Mouse (Mus musculus): ENCODE measurements around the gene Ctu2. TPM values are rescaled to one million over a fixed set of nuclear protein-coding genes. Genes with fewer than 3 reads are reported as not detected.

Ctu2 gene
- polyA plus RNA-seq, 1 experiment from 2014 or later = 26.7 TPM

GRCm38 (mm10) chr8:122464985-122465384, 11.0 kb upstream of the Ctu2 start:
- no peak for DNase-seq
- H3K27me3 ChIP-seq = peaks cover 32% of the 10 kb centered on the region
- peak; percentile 22 for ATAC-seq (ENCODE audit: low read depth)
- peaks cover 15% of the 10 kb centered on the region for H3K36me3 ChIP-seq
- H3K4me2 ChIP-seq = no peak overlapping the region
- H3K27ac ChIP-seq = peak overlapping the region; percentile 29; the same call in 1 of the 2 replicates
- no peak overlapping the region for H3K9ac ChIP-seq
- no peaks in the 10 kb centered on the region for H3K9me3 ChIP-seq (replicated peaks)
- peaks cover 54% of the 10 kb centered on the region for H3K4me1 ChIP-seq (replicated peaks)
- 23% methylated on average over 7 of the region's 7 CpGs for WGBS (ENCODE audit: insufficient replicate concordance)
- H3K4me3 ChIP-seq (replicated peaks) = no peak overlapping the region

- H3K4me3 ChIP-seq (replicated peaks) = no peak overlapping the region
- no peaks in the 10 kb centered on the region for H3K9me3 ChIP-seq (replicated peaks)
- H3K4me1 ChIP-seq (replicated peaks) = peaks cover 35% of the 10 kb centered on the region
- no peak for ATAC-seq (ENCODE audit: low read depth)
- H3K27ac ChIP-seq = no peak overlapping the region
- no peak for DNase-seq
- H3K4me2 ChIP-seq = no peak overlapping the region
- H3K9ac ChIP-seq = no peak overlapping the region
- H3K36me3 ChIP-seq = peaks cover 23% of the 10 kb centered on the region
- WGBS (ENCODE audit: insufficient replicate concordance) = 81% methylated on average over 13 of the region's 13 CpGs
- peaks cover 4% of the 10 kb centered on the region; the same call in 1 of the 2 replicates for H3K27me3 ChIP-seq
Observed at GRCm38 (mm10) chr8:122467816-122468215, 8.1 kb upstream of the Ctu2 start.

GRCm38 (mm10) chr8:122469407-122469806, 6.5 kb upstream of the Ctu2 start:
- H3K4me1 ChIP-seq (replicated peaks) = peaks cover 34% of the 10 kb centered on the region
- H3K4me3 ChIP-seq (replicated peaks) = no peak overlapping the region
- H3K9ac ChIP-seq = no peak overlapping the region
- WGBS (ENCODE audit: insufficient replicate concordance) = 72% methylated on average over 6 of the region's 6 CpGs
- no peak overlapping the region for H3K4me2 ChIP-seq
- H3K9me3 ChIP-seq (replicated peaks) = no peaks in the 10 kb centered on the region
- DNase-seq (no peak), ATAC-seq (ENCODE audit: low read depth) (no peak)
- peaks cover 33% of the 10 kb centered on the region for H3K36me3 ChIP-seq
- no peak overlapping the region for H3K27ac ChIP-seq
- no peaks in the 10 kb centered on the region for H3K27me3 ChIP-seq

DNA sequence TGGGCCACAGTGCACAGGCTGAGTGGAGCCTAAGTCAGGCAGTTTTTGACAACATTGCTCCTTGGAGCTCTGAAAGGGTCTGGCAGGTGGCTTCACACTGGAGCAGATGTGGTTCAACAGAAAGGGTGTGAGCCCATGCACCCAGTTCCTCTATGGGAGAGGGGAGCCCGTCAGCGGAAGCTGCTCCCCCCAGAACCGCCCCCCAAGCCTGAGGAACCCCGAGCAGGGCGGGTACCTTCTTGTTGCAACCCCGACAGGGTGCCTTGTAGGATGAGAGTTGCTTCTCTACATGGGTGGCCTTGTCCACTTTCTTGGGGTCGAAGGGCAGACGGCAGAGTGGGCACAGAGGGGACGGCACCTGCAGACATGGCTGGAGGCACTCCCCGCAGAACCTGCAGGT, 6.0 kb upstream of the Ctu2 start:
- Histone ChIP-seq H3K36me3 (peaks cover 33% of the 10 kb centered on the region), H3K27ac (no peak overlapping the region), H3K4me1 (replicated peaks) (peaks cover 34% of the 10 kb centered on the region), H3K9me3 (replicated peaks) (no peaks in the 10 kb centered on the region), H3K4me2 (no peak overlapping the region), H3K4me3 (replicated peaks) (no peak overlapping the region), H3K27me3 (no peaks in the 10 kb centered on the region), H3K9ac (no peak overlapping the region)
- WGBS (ENCODE audit: insufficient replicate concordance) = 88% methylated on average over 10 of the region's 10 CpGs
- DNase-seq (no peak), ATAC-seq (ENCODE audit: low read depth) (no peak)

- Histone ChIP-seq H3K4me1 (replicated peaks) (peaks cover 32% of the 10 kb centered on the region), H3K36me3 (peaks cover 33% of the 10 kb centered on the region), H3K9ac (no peak overlapping the region), H3K27me3 (no peaks in the 10 kb centered on the region), H3K4me3 (replicated peaks) (no peak overlapping the region), H3K27ac (no peak overlapping the region), H3K9me3 (replicated peaks) (no peaks in the 10 kb centered on the region), H3K4me2 (no peak overlapping the region)
- ATAC-seq (ENCODE audit: low read depth) = no peak
- DNase-seq = no peak
- 71% methylated on average over 5 of the region's 5 CpGs for WGBS (ENCODE audit: insufficient replicate concordance)
Observed at GRCm38 (mm10) chr8:122470691-122471090, 5.3 kb upstream of the Ctu2 start.

DNA sequence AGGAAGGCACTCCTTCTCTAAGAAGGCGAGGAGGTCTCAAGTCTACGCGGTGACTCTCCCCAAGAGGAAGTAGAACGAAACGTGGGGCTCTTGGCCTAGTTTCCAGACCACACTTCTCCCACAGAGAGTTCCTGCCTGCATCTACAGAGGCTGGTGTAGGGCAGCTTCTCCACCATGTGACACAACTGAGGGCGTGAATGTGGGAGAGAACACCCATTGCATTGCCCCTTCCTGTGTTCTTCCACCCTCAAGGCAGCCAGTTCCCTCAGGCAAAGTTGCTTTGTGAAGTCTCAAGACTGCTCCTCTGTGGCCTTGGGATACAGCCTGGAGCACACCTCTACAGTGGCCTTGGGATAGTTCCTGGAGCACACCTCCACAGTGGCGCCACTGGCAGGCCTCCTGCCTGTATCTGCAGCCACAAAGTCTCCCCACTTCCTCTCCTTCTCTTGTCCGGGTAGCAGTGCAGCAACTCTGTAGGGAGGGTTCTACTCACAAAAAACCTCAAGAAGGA, 2.0 kb upstream of the Ctu2 start:
- DNase-seq = no peak
- 46% methylated on average over 8 of the region's 8 CpGs for WGBS (ENCODE audit: insufficient replicate concordance)
- peaks cover 48% of the 10 kb centered on the region for H3K4me1 ChIP-seq (replicated peaks)
- peaks cover 37% of the 10 kb centered on the region for H3K36me3 ChIP-seq
- H3K9me3 ChIP-seq (replicated peaks) = no peaks in the 10 kb centered on the region
- H3K4me3 ChIP-seq (replicated peaks) = peak overlapping the region; percentile 99
- H3K9ac ChIP-seq = peak overlapping the region; percentile 96; the same call in 1 of the 2 replicates
- no peaks in the 10 kb centered on the region for H3K27me3 ChIP-seq
- ATAC-seq (ENCODE audit: low read depth) = no peak
- peak overlapping the region; percentile 92 for H3K4me2 ChIP-seq
- H3K27ac ChIP-seq = peak overlapping the region; percentile 57

GRCm38 (mm10) chr8:122474951-122475560, 887 bp upstream of the Ctu2 start:
- DNase-seq = peak; percentile 35
- H3K27ac ChIP-seq = peak overlapping the region; percentile 84
- no peaks in the 10 kb centered on the region for H3K27me3 ChIP-seq
- H3K4me2 ChIP-seq = peak overlapping the region; percentile 92
- H3K36me3 ChIP-seq = peaks cover 48% of the 10 kb centered on the region
- no peaks in the 10 kb centered on the region for H3K9me3 ChIP-seq (replicated peaks)
- WGBS (ENCODE audit: insufficient replicate concordance) = 4% methylated on average over 16 of the region's 16 CpGs
- peak overlapping the region; percentile 99 for H3K4me3 ChIP-seq (replicated peaks)
- ATAC-seq (ENCODE audit: low read depth) = peak; percentile 49
- H3K4me1 ChIP-seq (replicated peaks) = peaks cover 42% of the 10 kb centered on the region
- peak overlapping the region; percentile 96 for H3K9ac ChIP-seq

DNA sequence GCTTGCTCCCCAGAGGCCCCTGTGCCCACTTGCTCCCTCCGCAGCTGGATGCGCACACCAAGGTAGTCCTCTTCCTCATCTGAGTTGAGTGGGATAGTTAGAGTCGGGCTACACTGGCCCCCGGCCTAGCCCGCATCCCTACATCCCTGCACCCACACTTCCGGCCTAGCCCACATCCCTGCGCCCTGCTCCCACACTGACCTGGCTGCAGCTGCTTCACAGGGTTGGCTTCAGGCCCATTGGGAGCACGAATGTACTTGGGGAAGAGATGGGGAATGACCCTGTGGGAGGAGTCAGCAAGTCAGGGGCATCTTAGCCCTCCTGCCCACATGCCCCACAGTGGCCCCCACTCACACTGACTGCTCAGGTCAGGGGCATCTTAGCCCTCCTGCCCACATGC, 6.5 kb downstream of the Ctu2 start:
- no peak for ATAC-seq (ENCODE audit: low read depth)
- no peak overlapping the region for H3K9ac ChIP-seq
- DNase-seq = no peak
- WGBS (ENCODE audit: insufficient replicate concordance) = 94% methylated on average over 8 of the region's 8 CpGs
- no peak overlapping the region for H3K4me2 ChIP-seq
- H3K4me1 ChIP-seq (replicated peaks) = peaks cover 3% of the 10 kb centered on the region; the same call in 1 of the 2 replicates
- H3K4me3 ChIP-seq (replicated peaks) = no peak overlapping the region
- H3K36me3 ChIP-seq = peaks cover 100% of the 10 kb centered on the region
- no peak overlapping the region for H3K27ac ChIP-seq
- no peaks in the 10 kb centered on the region for H3K9me3 ChIP-seq (replicated peaks)
- H3K27me3 ChIP-seq = no peaks in the 10 kb centered on the region

- DNase-seq (no peak), ATAC-seq (ENCODE audit: low read depth) (no peak)
- Histone ChIP-seq H3K9me3 (replicated peaks) (no peaks in the 10 kb centered on the region), H3K4me2 (no peak overlapping the region), H3K27me3 (no peaks in the 10 kb centered on the region), H3K9ac (no peak overlapping the region), H3K4me3 (replicated peaks) (no peak overlapping the region), H3K27ac (no peak overlapping the region), H3K4me1 (replicated peaks) (no peaks in the 10 kb centered on the region), H3K36me3 (peaks cover 100% of the 10 kb centered on the region)
- 96% methylated on average over 7 of the region's 7 CpGs for WGBS (ENCODE audit: insufficient replicate concordance)
Observed at GRCm38 (mm10) chr8:122483877-122484276, 7.9 kb downstream of the Ctu2 start.

DNA sequence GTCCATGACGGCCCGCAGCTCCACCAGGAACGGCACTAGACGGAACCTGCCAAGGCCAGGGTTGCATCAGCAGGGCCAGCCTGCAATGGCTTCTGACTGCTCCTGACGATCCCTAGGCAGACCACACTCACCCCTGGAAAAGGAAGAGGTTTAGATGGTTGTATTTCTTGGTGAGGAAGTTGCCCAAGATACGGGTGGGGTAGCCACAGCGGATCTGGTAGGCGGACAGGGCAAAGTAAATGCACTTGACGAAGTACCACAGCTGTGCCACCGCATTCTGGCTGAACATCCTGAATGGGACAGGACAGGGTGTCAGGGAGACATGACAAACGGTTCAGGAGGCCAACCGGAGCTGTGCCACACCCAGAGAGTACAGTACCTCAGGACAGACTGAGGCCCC, 8.9 kb downstream of the Ctu2 start:
- 75% methylated on average over 12 of the region's 12 CpGs for WGBS (ENCODE audit: insufficient replicate concordance)
- Histone ChIP-seq H3K4me3 (replicated peaks) (no peak overlapping the region), H3K4me2 (no peak overlapping the region), H3K36me3 (peaks cover 100% of the 10 kb centered on the region), H3K27me3 (no peaks in the 10 kb centered on the region), H3K9me3 (replicated peaks) (no peaks in the 10 kb centered on the region), H3K4me1 (replicated peaks) (no peaks in the 10 kb centered on the region), H3K9ac (no peak overlapping the region), H3K27ac (no peak overlapping the region)
- no peak for ATAC-seq (ENCODE audit: low read depth)
- DNase-seq = no peak

DNA sequence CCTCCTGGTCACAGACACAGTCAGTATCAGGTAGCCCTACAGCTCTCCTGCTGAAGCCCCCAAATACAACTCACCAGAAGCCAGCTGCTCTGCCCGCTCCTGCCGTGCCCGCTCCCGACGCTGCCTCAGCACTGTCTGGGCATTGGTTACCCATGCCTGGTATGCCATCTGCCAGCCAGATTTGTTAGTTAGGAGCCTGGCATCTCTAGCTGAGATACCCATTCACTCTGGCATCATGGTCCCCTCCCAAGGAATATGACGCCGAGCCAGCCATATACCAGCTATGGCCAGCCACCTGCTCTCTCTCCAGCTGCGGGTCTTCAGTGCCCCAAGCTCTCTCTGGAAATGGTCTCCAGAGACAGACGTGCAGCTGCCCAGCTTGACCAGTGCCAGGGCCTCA, 12.4 kb downstream of the Ctu2 start:
- ATAC-seq (ENCODE audit: low read depth) (no peak), DNase-seq (no peak)
- Histone ChIP-seq H3K36me3 (peaks cover 99% of the 10 kb centered on the region), H3K9me3 (replicated peaks) (no peaks in the 10 kb centered on the region), H3K9ac (no peak overlapping the region), H3K4me2 (no peak overlapping the region), H3K27me3 (no peaks in the 10 kb centered on the region), H3K4me1 (replicated peaks) (no peaks in the 10 kb centered on the region), H3K27ac (no peak overlapping the region), H3K4me3 (replicated peaks) (no peak overlapping the region)
- WGBS (ENCODE audit: insufficient replicate concordance) = 95% methylated on average over 9 of the region's 9 CpGs

Measured in liver, embryonic 13.5 days (tissue).